Mouse (Mus musculus) bone marrow, adult 2 months (tissue): ENCODE measurements around the gene Esrrg.

Source experiments
- CTCF ChIP-seq: fragments of 200-500 bp; IDR thresholded peaks from 2 replicates; pipeline ENCODE4 v1.5.1; 2011; ENCODE audit warnings: low read length, control low read depth; ENCODE audit not compliant: control insufficient read depth, insufficient read depth
- POLR2A ChIP-seq: fragments of 200-500 bp; IDR thresholded peaks from 2 replicates; pipeline ENCODE4 v1.6.1; 2011; ENCODE audit warnings: low read depth, mild to moderate bottlenecking, control low read depth, low read length, borderline replicate concordance; ENCODE audit not compliant: control insufficient read depth

DNA sequence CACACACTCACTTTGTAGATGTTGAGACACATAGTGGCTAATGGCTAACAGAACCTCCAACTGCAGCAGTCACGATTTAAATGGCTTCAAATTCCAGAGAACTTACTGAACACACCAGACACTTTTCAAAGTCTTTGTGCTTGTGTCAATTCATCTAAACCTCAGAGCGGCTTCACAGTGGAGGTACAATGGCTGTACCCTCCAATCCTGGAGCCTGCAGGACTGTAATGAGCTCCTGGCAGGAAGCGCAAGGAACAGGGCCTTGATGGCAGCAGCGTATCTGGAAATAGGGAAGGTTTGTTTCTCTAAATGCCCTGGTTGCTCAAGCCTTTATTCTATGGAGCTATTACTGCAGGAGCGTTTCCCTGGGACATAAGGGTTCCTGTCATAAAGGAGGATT is 63.9 kb downstream of the Esrrg start:
- TF ChIP-seq CTCF (no peak), POLR2A (no peak)
